Mouse (Mus musculus) layer of hippocampus, postnatal 36 days (tissue): ENCODE measurements around the gene Fgfr2. TPM values are rescaled to one million over a fixed set of nuclear protein-coding genes. Genes with fewer than 3 reads are reported as not detected.

Source experiments
- DNase-seq, 2 experiments: peaks; one replicate each; pipeline ENCODE4 v3.0.0; 2022
- total RNA-seq, 2 experiments: library from RNA; stranded (reverse); gene quantifications; 2 replicates each; pipeline ENCODE4 v1.2.3; 2021

Gene Fgfr2
- total RNA-seq, 2 experiments from 2014 or later: 45.4 to 47.9 TPM

DNA sequence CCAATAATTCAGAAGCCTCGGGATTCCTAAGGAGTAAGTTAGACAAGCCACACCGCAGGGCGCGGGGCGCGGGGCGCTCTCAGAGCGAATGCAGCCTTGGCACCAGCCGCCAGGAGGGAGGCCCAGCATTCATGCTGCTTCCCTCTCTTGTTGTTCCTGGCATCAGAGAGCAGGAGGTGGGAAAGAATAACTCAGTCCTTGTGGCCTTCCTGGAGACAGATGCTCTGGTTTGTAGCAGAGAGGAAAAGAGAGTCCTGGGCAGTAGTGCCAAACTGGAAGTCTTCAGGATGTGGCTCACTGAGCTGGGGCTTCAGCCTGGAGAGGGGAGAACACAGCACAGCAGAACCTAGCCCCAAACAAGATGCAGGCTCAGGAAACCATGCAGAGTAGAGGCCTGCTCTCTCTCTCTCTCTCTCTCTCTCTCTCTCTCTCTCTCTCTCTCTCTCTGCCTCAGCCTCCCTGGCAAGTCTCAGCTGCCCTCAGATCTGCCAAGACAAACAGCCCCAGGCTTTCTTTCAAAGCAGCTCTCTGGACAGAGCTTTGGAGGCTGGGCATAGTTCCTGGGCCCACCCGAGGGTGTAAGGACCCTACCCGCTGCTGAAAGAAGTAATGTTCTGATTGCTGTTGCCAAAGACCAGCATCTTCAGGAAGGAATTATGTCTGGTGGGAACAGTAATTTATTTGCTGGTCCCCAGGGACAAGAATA, 2790.5 kb downstream of the Fgfr2 start:
- DNase-seq: peak in 1 of 2 experiments; percentile 18

- no peak for DNase-seq
These were observed 2795.4 kb downstream of the Fgfr2 start for GRCm38 (mm10) chr7:130327603-130328365.

DNA sequence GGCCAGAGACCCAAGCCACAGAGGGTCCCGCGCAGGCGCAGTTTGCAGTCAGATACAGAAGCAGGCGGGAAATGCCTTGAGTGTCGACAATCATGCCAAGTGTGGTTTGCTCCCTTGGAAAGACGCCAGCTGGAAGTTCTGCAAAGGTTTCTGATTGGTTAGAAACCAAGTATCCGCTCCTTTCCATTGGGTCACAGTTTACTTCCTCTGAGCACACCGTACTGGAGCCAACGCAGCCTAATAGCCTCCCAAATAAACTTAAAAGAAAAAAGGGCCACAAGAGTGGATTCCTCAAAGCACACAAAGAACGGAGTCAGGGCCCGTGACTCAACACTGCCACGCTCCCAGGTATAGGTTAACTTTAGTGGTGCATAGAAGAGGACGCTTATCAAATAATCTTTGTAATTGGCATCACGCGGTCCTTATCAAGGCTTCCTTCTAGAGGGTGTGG, 2797.1 kb downstream of the Fgfr2 start:
- DNase-seq: no peak

DNA sequence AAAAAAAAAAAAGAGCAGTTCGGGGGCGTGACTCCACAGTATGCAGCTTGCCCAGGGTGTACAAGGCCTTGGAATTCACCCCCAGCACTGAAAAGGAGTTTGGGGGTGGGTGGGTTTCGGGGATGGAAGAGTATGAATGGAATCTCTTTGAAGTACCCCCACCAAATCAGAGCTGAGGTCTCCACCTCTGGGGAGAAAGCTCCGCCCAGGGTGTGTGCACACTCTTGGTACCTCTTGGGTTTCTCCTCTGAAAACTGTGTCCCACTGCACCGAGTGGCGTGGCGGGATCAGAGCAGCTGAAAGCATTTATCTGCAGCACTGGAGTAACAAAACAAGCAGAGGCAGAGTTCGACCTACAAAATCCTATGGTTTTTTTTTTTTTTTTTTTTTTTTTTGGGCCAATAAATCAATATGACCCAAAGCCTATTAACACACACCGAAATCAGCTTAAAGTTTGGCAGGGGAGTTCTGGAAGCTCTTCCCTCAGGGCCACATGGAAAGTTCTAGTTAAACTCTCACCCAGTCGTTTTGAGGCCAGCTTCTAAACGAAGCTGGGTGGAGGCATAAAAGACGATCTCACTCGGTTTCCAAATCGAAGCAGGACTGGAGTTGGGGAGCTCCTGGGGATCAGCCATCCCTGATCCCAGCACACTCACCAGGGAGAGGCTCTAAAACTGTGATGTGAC, 2798.3 kb downstream of the Fgfr2 start:
- DNase-seq: no peak

DNA sequence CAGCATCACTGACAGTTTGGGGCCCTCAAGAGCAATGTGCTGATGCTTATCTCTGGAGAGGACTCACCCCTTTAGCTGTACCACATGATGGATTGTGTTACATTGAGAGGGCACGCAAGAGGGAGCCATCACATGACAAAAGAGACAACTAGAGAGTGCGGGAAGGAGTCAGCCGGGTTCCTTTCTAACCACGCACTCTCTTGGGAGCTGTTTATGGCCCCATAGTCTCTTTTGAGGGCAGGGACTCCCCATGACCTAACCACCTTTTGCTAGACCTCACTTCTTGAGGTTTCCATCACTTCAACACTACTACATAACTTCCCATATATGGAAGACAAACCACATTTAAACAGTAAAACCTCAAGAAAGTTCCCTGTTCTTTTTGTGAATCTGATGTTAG, 2799.4 kb downstream of the Fgfr2 start:
- DNase-seq: no peak

DNA sequence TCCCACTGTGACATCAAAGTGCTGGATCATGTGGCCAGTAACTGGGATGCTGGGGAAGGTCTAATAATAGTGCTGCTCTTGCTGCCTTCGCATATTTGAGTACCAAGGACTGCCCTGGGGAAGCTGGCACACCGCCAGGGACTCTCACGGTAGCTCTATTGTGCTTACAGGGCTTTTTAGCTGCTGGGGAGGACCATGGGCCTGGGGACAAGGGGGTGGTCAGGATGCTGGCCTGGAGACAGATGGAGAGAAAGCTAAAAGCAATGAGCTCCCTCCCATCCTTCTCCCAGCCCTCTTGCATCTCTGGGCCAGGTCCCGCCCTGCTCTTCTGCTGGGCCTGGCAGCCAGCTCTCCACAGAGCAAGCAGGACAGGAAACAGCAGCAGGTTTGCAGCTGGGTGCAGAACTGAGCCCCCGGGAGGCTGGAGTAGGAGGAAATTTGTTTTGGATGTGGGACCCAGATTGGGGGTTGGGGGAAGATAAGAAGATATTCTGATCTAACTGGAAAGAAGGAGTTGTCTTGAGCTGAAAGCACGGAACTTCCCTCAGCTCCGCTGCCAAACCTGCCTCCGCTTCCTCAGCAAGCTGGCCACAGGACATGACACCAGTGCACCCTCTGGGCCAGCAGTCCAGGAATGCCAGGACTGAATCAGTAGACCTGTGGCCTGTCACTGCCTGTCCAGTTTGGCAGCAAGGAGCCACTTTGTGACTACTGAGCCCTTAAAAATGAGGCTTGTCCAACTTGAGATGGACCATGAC, 2803.2 kb downstream of the Fgfr2 start:
- DNase-seq: peak; percentile 19 to 22

GRCm38 (mm10) chr7:130316294-130316693, 2806.9 kb downstream of the Fgfr2 start:
- no peak for DNase-seq

GRCm38 (mm10) chr7:130315221-130315620, 2807.9 kb downstream of the Fgfr2 start:
- DNase-seq: no peak

DNA sequence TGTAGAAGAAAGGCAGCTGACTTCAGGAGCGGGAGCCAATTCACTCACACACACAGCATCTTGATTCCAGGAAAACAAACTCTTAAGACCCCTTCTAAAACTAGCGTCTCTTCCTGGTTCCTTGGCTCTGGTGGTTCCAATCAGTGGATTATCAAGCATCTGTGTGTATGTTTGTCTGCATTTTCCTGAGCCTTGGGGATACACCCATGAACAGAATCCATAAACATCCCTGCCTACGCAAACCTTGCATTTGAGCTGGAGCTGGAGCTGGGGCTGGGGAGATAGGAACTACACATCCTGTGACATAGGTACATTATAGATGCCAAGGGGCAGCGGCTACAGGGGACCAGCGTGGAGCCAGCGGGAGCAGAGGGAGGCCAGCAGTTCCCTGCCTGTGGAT, 2808.5 kb downstream of the Fgfr2 start:
- no peak for DNase-seq

DNA sequence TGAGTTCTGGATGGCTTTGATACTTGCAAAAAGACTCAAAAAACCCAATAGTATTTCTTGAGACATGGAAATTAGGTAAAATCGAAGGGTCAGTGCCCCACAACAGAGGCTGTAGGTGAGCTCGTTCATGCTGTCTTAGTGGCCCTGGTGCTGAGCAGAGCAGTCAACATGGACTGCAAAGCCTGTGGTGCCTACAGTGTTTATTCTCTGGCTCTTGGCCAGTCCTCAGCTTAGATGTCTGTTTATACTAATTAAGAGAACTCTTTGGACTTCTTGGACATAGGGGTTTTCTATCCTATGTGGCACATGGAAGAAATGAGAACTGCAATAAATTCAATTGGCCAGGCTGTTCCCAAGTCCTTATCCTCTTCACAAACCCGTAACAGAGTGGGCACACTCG, 2811.8 kb downstream of the Fgfr2 start:
- no peak for DNase-seq

DNA sequence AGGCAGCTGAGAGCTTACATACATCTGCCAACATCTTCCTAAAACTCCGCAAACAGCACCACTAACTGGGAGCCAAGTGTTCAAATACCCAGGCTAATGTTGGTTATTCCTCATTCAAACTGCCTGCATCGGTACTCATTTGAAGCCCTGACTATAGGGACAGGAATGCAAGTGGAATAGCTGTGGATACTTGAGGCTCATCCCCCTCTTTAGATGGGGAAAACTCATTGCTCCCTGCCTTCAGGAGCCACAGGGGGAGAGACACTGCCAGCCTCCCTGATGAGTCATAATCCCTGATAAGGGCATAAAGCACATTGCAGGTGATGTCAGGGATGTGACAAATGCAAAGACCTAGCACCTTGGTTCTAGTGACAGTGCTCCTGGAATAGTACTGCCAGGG, 2814.0 kb downstream of the Fgfr2 start:
- DNase-seq: no peak

DNA sequence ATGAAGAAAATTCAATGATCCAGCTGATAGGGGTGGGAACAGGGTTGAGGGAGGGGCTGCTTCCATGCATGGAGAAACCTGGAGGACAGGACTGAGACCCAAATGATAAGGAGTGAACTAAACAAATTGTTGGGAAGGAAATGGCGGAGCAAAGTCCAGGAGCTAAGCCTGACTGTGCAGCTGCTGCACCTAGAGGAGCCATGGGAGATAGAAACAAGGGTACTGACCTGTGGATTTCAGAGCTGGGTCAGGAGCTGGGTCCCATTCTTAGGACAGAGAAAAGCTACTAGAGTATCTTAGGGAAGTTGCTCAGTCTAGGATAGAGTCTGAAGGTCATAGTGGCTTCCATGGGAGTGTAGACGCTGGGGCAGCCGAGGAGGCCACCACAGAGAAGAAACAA, 2816.1 kb downstream of the Fgfr2 start:
- DNase-seq: no peak

DNA sequence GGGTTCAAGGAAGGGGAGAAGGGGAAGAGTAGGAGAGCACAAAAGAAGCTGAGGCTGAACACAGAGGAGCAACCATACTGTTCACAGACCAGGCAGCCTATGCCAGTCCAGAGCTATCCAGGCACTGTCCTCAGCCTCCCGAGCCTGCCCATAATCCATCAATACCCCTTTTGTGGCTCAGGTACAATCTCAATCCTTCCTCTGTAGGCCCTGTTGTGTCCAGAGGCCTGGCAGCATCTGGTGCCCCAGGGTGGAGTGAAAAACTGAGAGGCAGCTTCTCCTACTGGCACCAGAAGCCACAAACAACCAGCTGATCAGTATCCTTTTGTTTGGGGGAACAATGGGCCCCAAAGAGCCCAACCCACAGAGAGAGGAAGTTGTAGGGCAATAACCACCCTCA, 2818.5 kb downstream of the Fgfr2 start:
- DNase-seq: peak; percentile 15 to 28

DNA sequence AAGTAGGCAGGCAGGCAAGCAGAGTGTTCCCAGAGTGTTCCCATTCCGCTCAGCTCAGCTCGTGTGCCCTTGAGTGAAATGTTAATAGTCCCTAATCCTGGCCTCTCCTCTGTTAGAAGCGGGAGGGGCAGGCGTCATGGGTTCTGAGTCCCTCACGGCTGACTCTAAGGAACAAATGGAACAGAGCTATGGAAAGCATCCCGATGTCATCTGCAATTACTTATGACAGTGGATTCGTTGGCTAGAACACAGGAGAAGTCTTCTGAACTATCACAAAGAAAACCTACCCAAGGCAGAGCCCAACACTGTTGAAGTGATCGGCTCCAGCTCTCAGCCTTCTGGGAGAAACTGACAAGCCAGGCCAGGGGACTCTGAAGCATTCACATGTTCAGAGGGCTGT, 2819.7 kb downstream of the Fgfr2 start:
- no peak for DNase-seq

- DNase-seq: no peak
These were observed 2822.5 kb downstream of the Fgfr2 start for GRCm38 (mm10) chr7:130300606-130301005.

GRCm38 (mm10) chr7:130298926-130299594, 2824.1 kb downstream of the Fgfr2 start:
- no peak for DNase-seq

GRCm38 (mm10) chr7:130291179-130291578, 2832.0 kb downstream of the Fgfr2 start:
- DNase-seq: no peak

DNA sequence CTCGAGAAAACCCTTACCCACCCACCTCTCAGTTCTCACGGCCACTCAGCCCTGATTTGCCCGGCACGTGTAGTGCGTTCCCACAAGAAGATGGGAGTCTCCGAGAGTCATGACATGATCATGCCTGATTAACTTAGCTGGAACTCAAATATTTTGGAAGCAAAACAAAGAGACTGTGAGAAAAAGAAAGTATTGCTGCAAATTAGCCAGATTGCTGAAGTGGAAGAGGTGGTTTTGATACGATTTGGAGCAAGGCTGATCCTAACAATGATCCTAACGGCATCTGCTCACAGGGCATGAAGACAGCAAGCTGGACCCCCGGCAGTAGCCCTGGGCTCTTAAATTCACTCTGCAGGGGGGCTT, 2833.7 kb downstream of the Fgfr2 start:
- no peak for DNase-seq

- no peak for DNase-seq
These were observed 2834.3 kb downstream of the Fgfr2 start for GRCm38 (mm10) chr7:130288719-130289427.

GRCm38 (mm10) chr7:130288248-130288647, 2834.9 kb downstream of the Fgfr2 start:
- DNase-seq: no peak
